Comparison of ENCODE assay signal across 8 mouse cellular contexts in the genomic region with DNA sequence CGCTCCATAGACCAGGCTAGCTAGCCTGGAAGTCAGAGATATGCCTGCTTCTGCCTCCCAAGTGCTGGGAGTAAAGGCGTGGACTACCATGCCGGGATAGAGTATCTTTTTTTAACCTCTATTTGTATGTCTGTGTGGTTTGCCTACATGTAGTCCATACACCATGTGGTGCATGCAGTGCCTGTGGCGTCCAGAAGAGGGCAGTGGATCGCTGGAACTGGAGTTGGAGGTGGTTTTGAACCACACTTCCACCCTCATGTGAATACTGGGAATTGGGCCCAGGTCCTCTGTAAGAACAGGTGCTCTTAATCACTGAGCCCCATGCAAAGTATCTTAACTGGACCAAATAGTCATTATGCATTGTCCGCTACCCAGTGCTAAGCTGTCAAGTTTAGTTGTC.
DNase-seq lines count a peak whose midpoint lies in the region; TF ChIP-seq lines count a peak whose summit lies in the region.

No protein-coding gene starts in this region.

- no peak overlapping the region for H3K4me3 ChIP-seq in layer of hippocampus, adult 2 months

- DNase-seq in adrenal gland, postnatal 10 days = peak; percentile 48
- no peak for DNase-seq in adrenal gland, postnatal 4 days (ENCODE audit: low spot score in 2 of 2)
- no peak for DNase-seq in layer of hippocampus, adult 2 months (ENCODE audit: low spot score in 2 of 2)
- DNase-seq in layer of hippocampus, adult 9-10 months (ENCODE audit: low spot score) = no peak
- DNase-seq in embryo, embryonic 9.5 days (ENCODE audit: extremely low spot score) = peak; percentile 23
- DNase-seq in spleen, postnatal 10 days (ENCODE audit: low spot score in 2 of 2) = peak; percentile 10 to 65
- DNase-seq in cerebellum, adult 11 months = no peak
- no peak for DNase-seq in right cerebral cortex, postnatal 25 days

- peak; percentile 69 for TF ChIP-seq CTCF in layer of hippocampus, adult 2 months (conservative IDR thresholded peaks at IDR 0.05)

- no peak overlapping the region for H3K27ac ChIP-seq in layer of hippocampus, adult 2 months

Comparison
In these comparisons a context has a peak if more than half of its experiments do, and no peak if none do; other contexts are left out.
1. DNase-seq: peak in adrenal gland, postnatal 10 days (single experiment), embryo, embryonic 9.5 days (single experiment) and spleen, postnatal 10 days (2 of 2); none in adrenal gland, postnatal 4 days (0 of 2), layer of hippocampus, adult 2 months (0 of 2), layer of hippocampus, adult 9-10 months (single experiment), cerebellum, adult 11 months (single experiment) and right cerebral cortex, postnatal 25 days (single experiment).